Mouse (Mus musculus) lung, postnatal 0 days (tissue): ENCODE measurements around the gene Lhx5.

ENCODE experiments used
- CTCF ChIP-seq: IDR thresholded peaks from 2 replicates; pipeline ENCODE4 v1.5.1; 2016; ENCODE audit warnings: antibody characterized with exemption, mild to moderate bottlenecking
- EP300 ChIP-seq: IDR thresholded peaks from 2 replicates; pipeline ENCODE4 v1.6.1; 2016; ENCODE audit warnings: antibody characterized with exemption, mild to moderate bottlenecking, control low read depth

- TF ChIP-seq CTCF (no peak), EP300 (no peak)
Observed at GRCm38 (mm10) chr5:120389973-120390372, 41.5 kb upstream of the Lhx5 start.
